Mouse (Mus musculus) thymus, adult 2 months (tissue): ENCODE measurements around the gene Smg9. TPM values are rescaled to one million over a fixed set of nuclear protein-coding genes. Genes with fewer than 3 reads are reported as not detected.
A peak's percentile ranks its signal among the peaks of the same experiment; 100 is the strongest.

Experiments used
- DNase-seq: peaks from one replicate; pipeline ENCODE4 v3.0.0; 2021
- H3K27ac ChIP-seq: fragments of 200-500 bp; 2 replicates; pipeline ENCODE4 v1.5.1; 2012; ENCODE audit warnings: low read length, control low read depth; ENCODE audit not compliant: control insufficient read depth, insufficient read depth
- H3K27me3 ChIP-seq: fragments of 200-500 bp; 2 replicates; pipeline ENCODE4 v1.6.1; 2012; ENCODE audit warnings: mild to moderate bottlenecking, low read length, moderate library complexity, mixed read lengths; ENCODE audit not compliant: control insufficient read depth, insufficient read depth
- H3K36me3 ChIP-seq: fragments of 200-500 bp; 2 replicates; pipeline ENCODE4 v1.6.1; 2012; ENCODE audit warnings: mild to moderate bottlenecking, low read length, moderate library complexity; ENCODE audit not compliant: control insufficient read depth, insufficient read depth
- H3K4me1 ChIP-seq: fragments of 200-500 bp; replicated peaks from 2 replicates; pipeline ENCODE4 v1.6.1; 2012; ENCODE audit warnings: low read length; ENCODE audit not compliant: control insufficient read depth, insufficient read depth
- H3K4me3 ChIP-seq: fragments of 200-500 bp; 2 replicates; pipeline ENCODE4 v1.5.1; 2012; ENCODE audit warnings: mild to moderate bottlenecking, low read length, control low read depth, moderate library complexity; ENCODE audit not compliant: control insufficient read depth, insufficient read depth
- CTCF ChIP-seq: fragments of 200-500 bp; IDR thresholded peaks from 2 replicates; pipeline ENCODE4 v1.5.1; 2012; ENCODE audit warnings: mild to moderate bottlenecking, control low read depth, low read length, moderate library complexity, borderline replicate concordance; ENCODE audit not compliant: control insufficient read depth, poor library complexity, insufficient read depth; ENCODE audit errors: extremely low read depth
- POLR2A ChIP-seq: fragments of 200-500 bp; IDR thresholded peaks from 2 replicates; pipeline ENCODE4 v1.6.1; 2012; ENCODE audit warnings: mild to moderate bottlenecking, low read length, control low read depth, moderate library complexity; ENCODE audit not compliant: control insufficient read depth, poor library complexity, insufficient read depth; ENCODE audit errors: extremely low read depth
- WGBS: fragments of 180-500 bp; shearing (Covaris S2); methylation state at CpG from one replicate; pipeline ENCODE4 v1.1.7; 2018; 5-methylcytosine and 5-hydroxymethylcytosine counted together
- polyA plus RNA-seq: library from polyadenylated mRNA; depleted of rRNA; stranded (reverse); fragments of >200 nt; gene quantifications from 2 replicates; pipeline ENCODE4 v1.2.3, GENCODE M21; 2012

Gene Smg9
- polyA plus RNA-seq, 1 experiment = 168 TPM

DNA sequence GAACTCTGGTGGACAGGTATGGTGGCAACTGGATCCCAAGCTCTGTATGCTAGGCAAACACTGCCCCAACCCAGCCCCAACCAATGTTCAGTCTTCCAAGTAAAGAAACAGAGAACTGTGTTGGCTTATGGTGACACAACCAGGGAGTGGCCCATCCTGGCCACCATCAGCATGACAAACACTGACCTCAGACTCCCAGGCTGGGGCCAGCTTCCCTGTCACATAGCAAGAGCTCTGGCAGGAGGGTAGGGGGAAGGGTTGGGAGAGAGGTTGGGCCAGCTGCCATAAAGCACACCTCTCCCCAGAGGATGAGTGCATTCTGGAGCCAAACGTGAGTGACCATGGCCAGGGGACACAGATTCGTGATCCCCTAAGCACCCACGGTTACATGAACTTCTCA, 60.4 kb downstream of the Smg9 start:
- Histone ChIP-seq H3K27ac (no peak overlapping the region), H3K36me3 (no peaks in the 10 kb centered on the region), H3K27me3 (peaks cover 5% of the 10 kb centered on the region; the same call in 1 of the 2 replicates), H3K4me1 (peaks cover 60% of the 10 kb centered on the region), H3K4me3 (no peak overlapping the region)
- WGBS = 87% methylated on average over 3 of the region's 3 CpGs
- TF ChIP-seq CTCF = no peak
- no peak for DNase-seq

DNA sequence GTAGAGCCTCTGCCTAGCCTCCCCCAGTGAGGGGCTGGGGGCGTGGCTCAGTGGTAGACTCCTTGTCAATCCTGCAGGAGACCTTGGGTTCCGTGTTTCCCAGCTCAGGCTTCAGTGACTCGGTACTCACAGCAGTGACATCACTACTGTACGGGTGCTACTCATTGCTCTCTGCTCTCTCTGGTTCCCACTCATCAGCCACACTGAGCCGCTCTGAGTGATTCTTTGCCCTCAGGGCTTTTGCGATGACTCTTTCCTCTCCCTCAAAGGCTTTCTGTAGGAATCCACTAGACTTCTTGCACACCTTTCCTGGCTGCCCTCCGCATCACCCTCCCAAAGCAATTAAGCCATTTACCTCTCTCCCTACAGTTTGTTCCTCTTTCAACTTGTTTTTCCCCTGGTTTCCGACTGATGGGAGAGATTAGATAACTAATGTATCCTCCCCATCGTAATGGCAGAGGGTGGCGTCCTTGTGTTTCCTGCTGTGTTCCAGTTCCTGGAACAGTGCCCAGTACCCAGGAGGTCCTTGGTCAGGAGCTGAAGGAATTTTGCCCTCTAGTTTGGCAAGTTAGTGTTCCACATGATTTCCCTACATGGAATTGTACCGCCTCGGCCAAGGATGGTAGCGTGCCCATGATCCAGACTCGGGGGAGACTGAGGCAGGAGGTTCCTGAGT, 62.1 kb downstream of the Smg9 start:
- no peak for TF ChIP-seq POLR2A
- no peak for TF ChIP-seq CTCF
- Histone ChIP-seq H3K36me3 (no peaks in the 10 kb centered on the region), H3K4me3 (no peak overlapping the region), H3K27me3 (peaks cover 5% of the 10 kb centered on the region; the same call in 1 of the 2 replicates), H3K27ac (no peak overlapping the region), H3K4me1 (peaks cover 47% of the 10 kb centered on the region)
- WGBS = 31% methylated on average over 14 of the region's 14 CpGs
- no peak for DNase-seq

DNA sequence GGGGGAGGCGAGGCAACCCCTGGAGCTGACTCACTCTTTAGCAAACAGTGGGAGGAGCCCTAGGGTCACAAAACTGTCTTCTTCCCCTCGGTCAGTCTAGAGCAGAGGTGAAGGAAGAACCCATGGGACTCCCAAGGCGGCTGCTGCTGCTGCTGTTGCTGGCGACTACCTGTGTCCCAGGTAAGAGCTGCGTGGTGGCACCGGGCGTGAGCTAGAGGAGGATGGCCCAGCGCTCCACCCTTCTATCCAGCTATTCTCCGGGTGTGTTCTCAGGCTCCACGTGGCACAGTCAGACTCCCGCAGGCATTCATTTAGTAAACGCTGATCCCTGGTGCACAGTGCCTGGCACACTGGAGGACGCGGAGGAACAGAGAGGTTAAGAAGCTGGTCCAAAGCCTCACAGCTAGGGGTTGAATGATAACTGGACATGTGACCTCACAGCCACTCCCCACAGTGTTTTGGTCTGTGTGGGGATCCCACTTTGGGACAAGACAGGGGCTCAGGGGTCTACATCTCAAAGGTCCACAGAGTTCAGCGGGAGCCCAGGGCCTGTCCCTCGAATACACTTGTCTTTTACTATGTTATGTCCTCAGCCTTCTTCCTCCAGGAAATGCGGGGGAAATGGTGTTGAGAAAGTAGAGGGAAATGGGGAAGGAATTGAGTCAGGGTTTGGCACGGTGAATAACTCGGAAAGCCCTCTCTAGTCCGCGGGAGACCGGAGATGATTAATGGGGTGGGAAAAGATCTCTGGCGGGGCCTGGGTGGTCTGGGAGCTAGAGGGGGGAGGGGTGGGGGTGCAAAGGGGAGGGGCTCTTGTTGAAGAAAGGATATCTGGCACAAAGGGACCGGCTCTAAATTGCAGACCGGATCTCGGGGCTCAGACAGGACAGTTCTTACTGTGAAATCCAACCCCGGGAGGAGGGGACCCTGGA, 63.2 kb downstream of the Smg9 start, which contains the start of gene Plaur:
Plaur (plus strand) TSS at position 97 of the 932 bp plus-strand sequence.
- H3K4me1 ChIP-seq = peaks cover 48% of the 10 kb centered on the region
- no peak for DNase-seq
- peak within 1 kb of the TSS; percentile 11 for H3K4me3 ChIP-seq
- WGBS = 4% methylated on average over 27 of the region's 27 CpGs
- TF ChIP-seq CTCF (no peak), POLR2A (no peak)
- H3K27ac ChIP-seq = no peak within 1 kb of the TSS
- peaks cover 5% of the 10 kb centered on the region; the same call in 1 of the 2 replicates for H3K27me3 ChIP-seq
- H3K36me3 ChIP-seq = no peaks in the 10 kb centered on the region

DNA sequence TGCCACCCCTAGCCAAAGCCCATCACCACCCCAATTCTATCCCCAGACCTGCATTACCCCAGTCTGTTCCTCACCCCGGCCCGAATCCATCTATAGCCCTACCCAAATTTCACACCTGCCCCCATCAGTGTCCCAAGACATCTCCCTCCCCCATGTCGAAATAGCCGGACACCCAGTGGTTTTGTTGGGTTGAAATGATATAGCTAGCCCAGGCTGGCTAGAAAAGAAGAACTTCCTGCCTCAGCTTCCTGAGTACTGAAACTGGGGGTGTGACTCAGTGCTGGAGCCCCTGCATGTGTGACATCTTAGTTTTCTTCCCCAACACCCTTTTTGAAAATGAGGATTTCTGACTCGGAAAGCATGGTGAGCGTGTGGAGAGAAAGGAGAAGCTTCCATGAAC, 67.4 kb downstream of the Smg9 start:
- H3K27me3 ChIP-seq = peaks cover 5% of the 10 kb centered on the region; the same call in 1 of the 2 replicates
- no peaks in the 10 kb centered on the region for H3K36me3 ChIP-seq
- no peak for TF ChIP-seq POLR2A
- no peak for TF ChIP-seq CTCF
- no peak overlapping the region for H3K4me3 ChIP-seq
- no peak overlapping the region for H3K27ac ChIP-seq
- no peak for DNase-seq
- peaks cover 29% of the 10 kb centered on the region for H3K4me1 ChIP-seq
- WGBS = 84% methylated on average over 6 of the region's 6 CpGs

DNA sequence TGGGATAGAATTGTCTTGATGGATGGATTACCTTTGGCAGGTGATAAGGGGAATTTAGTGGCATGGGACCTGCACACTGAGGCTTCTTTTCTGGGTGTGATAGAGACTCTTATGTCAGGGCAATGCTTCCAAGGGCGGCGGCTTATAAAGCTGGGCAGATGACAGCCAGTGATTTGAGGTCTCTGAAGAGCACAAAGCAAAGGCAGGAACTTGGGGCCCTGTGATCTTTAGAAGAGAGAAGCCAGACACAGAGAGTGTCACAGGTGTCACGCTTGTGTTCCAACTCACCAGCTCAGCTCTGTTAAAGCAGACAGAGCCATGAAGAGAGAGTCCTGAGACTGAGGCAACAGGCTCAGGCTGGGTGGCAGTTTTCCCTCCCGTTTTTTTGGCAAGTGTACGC, 68.5 kb downstream of the Smg9 start:
- Histone ChIP-seq H3K27me3 (peaks cover under 1% of the 10 kb centered on the region; the same call in 1 of the 2 replicates), H3K4me3 (no peak overlapping the region), H3K27ac (0 out of 2 replicates have a peak overlapping the region, but pooled peaks have one; percentile 10), H3K36me3 (no peaks in the 10 kb centered on the region), H3K4me1 (peaks cover 21% of the 10 kb centered on the region)
- no peak for TF ChIP-seq CTCF
- TF ChIP-seq POLR2A = no peak
- DNase-seq = peak; percentile 30
- 27% methylated on average over 5 of the region's 5 CpGs for WGBS

DNA sequence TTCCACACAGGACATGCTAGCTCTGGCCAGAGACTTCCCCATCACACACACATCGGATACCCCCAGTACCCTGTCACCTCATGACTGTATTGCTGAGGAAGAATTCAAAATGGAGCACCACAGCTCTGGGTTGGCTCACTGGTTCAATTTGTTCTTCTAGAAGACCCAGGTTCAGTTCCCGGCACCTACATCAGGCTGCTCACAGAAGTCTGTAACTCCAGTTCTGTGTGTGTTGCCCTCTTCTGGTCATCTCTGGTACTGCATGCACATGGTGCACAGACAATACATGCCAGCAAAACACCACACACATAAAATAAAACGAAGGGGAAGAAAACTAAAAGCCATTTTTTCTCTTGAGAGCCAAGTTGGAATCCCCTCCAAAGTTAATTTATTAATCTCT, 69.7 kb downstream of the Smg9 start:
- WGBS = 96% methylated on average over 3 of the region's 3 CpGs
- no peaks in the 10 kb centered on the region for H3K36me3 ChIP-seq

More for the DNA sequence above, 69.7 kb downstream of the Smg9 start:
- no peak overlapping the region for H3K27ac ChIP-seq
- no peak for DNase-seq
- no peaks in the 10 kb centered on the region for H3K27me3 ChIP-seq
- no peak for TF ChIP-seq POLR2A
- TF ChIP-seq CTCF = no peak
- peaks cover 21% of the 10 kb centered on the region for H3K4me1 ChIP-seq
- H3K4me3 ChIP-seq = no peak overlapping the region
